Mouse (Mus musculus): ENCODE measurements around the gene Gm44502. TPM values are rescaled to one million over a fixed set of nuclear protein-coding genes. Genes with fewer than 3 reads are reported as not detected.

The Gm44502 gene
- polyA plus RNA-seq, 1 experiment from 2014 or later = 0.35 TPM

- 70% methylated on average over 7 of the region's 7 CpGs for WGBS
- no peak overlapping the region for H3K4me2 ChIP-seq (ENCODE audit: low read depth, low read length)
- no peaks in the 10 kb centered on the region for H3K4me1 ChIP-seq (ENCODE audit: control insufficient read depth, insufficient read depth, low read length)
- peaks cover 23% of the 10 kb centered on the region for H3K27me3 ChIP-seq (ENCODE audit: control insufficient read depth, insufficient read depth, low read length)
- H3K27ac ChIP-seq (ENCODE audit: low read length) = no peak overlapping the region
- H3K9me3 ChIP-seq (replicated peaks; ENCODE audit: control insufficient read depth, low read length) = no peaks in the 10 kb centered on the region
- H3K4me3 ChIP-seq (ENCODE audit: low read length) = no peak overlapping the region
- no peak overlapping the region for H3K9ac ChIP-seq (ENCODE audit: low read length)
- no peaks in the 10 kb centered on the region for H3K36me3 ChIP-seq (ENCODE audit: control insufficient read depth, insufficient read depth)
- no peak for ATAC-seq (replicated peaks; ENCODE audit: extremely low read depth, insufficient read depth, low FRiP score)
These were observed 30.3 kb upstream of the Gm44502 start for GRCm38 (mm10) chr15:89459821-89460220.

DNA sequence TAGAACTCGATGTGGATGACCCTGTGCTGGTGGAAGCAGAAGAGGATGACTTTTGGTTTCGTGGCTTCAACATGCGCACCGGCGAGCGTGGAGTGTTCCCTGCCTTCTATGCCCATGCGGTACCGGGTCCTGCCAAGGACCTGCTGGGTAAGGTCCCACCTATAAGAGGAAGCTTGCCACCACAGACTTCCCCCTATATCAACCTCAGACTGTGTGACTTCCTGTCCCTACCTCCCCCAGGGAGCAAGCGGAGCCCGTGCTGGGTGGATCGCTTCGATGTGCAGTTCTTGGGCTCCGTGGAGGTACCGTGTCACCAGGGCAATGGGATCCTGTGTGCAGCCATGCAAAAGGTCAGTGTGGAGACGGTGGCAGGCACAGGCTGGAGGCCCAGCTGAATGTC lies 29.4 kb upstream of the Gm44502 start:
- H3K27me3 ChIP-seq (ENCODE audit: control insufficient read depth, insufficient read depth, low read length) = peaks cover 31% of the 10 kb centered on the region

GRCm38 (mm10) chr15:89455642-89456041 lies 26.1 kb upstream of the Gm44502 start:
- Histone ChIP-seq H3K4me2 (ENCODE audit: low read depth, low read length) (no peak overlapping the region), H3K27me3 (ENCODE audit: control insufficient read depth, insufficient read depth, low read length) (peaks cover 43% of the 10 kb centered on the region), H3K9me3 (replicated peaks; ENCODE audit: control insufficient read depth, low read length) (no peaks in the 10 kb centered on the region), H3K27ac (ENCODE audit: low read length) (no peak overlapping the region), H3K9ac (ENCODE audit: low read length) (no peak overlapping the region), H3K4me1 (ENCODE audit: control insufficient read depth, insufficient read depth, low read length) (peaks cover 4% of the 10 kb centered on the region; the same call in 1 of the 2 replicates), H3K4me3 (ENCODE audit: low read length) (no peak overlapping the region), H3K36me3 (ENCODE audit: control insufficient read depth, insufficient read depth) (no peaks in the 10 kb centered on the region)
- ATAC-seq (replicated peaks; ENCODE audit: extremely low read depth, insufficient read depth, low FRiP score) = no peak
- 63% methylated on average over 6 of the region's 6 CpGs for WGBS

More for the DNA sequence above, 29.4 kb upstream of the Gm44502 start:
- H3K9ac ChIP-seq (ENCODE audit: low read length) = no peak overlapping the region
- ATAC-seq (replicated peaks; ENCODE audit: extremely low read depth, insufficient read depth, low FRiP score) = no peak
- WGBS = 82% methylated on average over 15 of the region's 15 CpGs
- H3K9me3 ChIP-seq (replicated peaks; ENCODE audit: control insufficient read depth, low read length) = no peaks in the 10 kb centered on the region
- no peaks in the 10 kb centered on the region for H3K36me3 ChIP-seq (ENCODE audit: control insufficient read depth, insufficient read depth)
- no peak overlapping the region for H3K4me2 ChIP-seq (ENCODE audit: low read depth, low read length)
- peaks cover 2% of the 10 kb centered on the region; the same call in 1 of the 2 replicates for H3K4me1 ChIP-seq (ENCODE audit: control insufficient read depth, insufficient read depth, low read length)
- H3K4me3 ChIP-seq (ENCODE audit: low read length) = no peak overlapping the region
- no peak overlapping the region for H3K27ac ChIP-seq (ENCODE audit: low read length)

DNA sequence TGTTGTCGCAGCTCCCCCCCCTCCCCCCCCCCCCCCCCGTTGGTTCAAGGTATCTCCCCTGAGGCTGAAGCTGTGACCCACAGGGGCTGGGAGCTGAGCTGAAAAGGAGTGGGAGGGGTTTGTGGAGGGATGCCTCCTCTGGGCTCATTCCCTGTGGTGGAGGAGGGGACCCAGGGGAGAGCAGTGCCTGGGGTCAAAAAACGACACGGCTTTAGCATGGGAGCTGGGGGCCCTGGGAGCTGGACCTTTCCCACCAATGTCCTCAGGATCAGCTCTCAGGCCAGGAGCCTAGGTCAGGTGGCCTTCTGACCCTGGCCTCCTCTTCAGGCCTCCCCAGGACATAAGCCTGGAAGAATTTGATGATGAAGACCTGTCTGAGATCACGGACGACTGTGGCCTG lies 25.4 kb upstream of the Gm44502 start:
- Histone ChIP-seq H3K4me2 (ENCODE audit: low read depth, low read length) (no peak overlapping the region), H3K9ac (ENCODE audit: low read length) (no peak overlapping the region), H3K4me3 (ENCODE audit: low read length) (no peak overlapping the region), H3K27ac (ENCODE audit: low read length) (no peak overlapping the region), H3K4me1 (ENCODE audit: control insufficient read depth, insufficient read depth, low read length) (peaks cover 4% of the 10 kb centered on the region; the same call in 1 of the 2 replicates), H3K27me3 (ENCODE audit: control insufficient read depth, insufficient read depth, low read length) (peaks cover 46% of the 10 kb centered on the region), H3K36me3 (ENCODE audit: control insufficient read depth, insufficient read depth) (no peaks in the 10 kb centered on the region), H3K9me3 (replicated peaks; ENCODE audit: control insufficient read depth, low read length) (no peaks in the 10 kb centered on the region)
- 22% methylated on average over 5 of the region's 6 CpGs for WGBS
- no peak for ATAC-seq (replicated peaks; ENCODE audit: extremely low read depth, insufficient read depth, low FRiP score)

- no peaks in the 10 kb centered on the region for H3K36me3 ChIP-seq (ENCODE audit: control insufficient read depth, insufficient read depth)
- peaks cover 4% of the 10 kb centered on the region; the same call in 1 of the 2 replicates for H3K4me1 ChIP-seq (ENCODE audit: control insufficient read depth, insufficient read depth, low read length)
- H3K9ac ChIP-seq (ENCODE audit: low read length) = no peak within 1 kb of the TSS
- H3K27me3 ChIP-seq (ENCODE audit: control insufficient read depth, insufficient read depth, low read length) = peaks cover 44% of the 10 kb centered on the region
- no peak for ATAC-seq (replicated peaks; ENCODE audit: extremely low read depth, insufficient read depth, low FRiP score)
- no peak within 1 kb of the TSS for H3K27ac ChIP-seq (ENCODE audit: low read length)
- peak within 1 kb of the TSS; percentile 71 for H3K4me2 ChIP-seq (ENCODE audit: low read depth, low read length)
- under 1% methylated on average over 53 of the region's 53 CpGs for WGBS
- no peaks in the 10 kb centered on the region for H3K9me3 ChIP-seq (replicated peaks; ENCODE audit: control insufficient read depth, low read length)
- peak within 1 kb of the TSS; percentile 50 for H3K4me3 ChIP-seq (ENCODE audit: low read length)
These were observed 24.5 kb upstream of the Gm44502 start, which contains the start of gene Mapk8ip2 for GRCm38 (mm10) chr15:89453865-89454478. TSS of gene Mapk8ip2 (plus strand) at chr15:89453913.

- Histone ChIP-seq H3K4me2 (ENCODE audit: low read depth, low read length) (peak overlapping the region; percentile 71), H3K4me3 (ENCODE audit: low read length) (peak overlapping the region; percentile 50), H3K27ac (ENCODE audit: low read length) (no peak overlapping the region), H3K9ac (ENCODE audit: low read length) (no peak overlapping the region), H3K36me3 (ENCODE audit: control insufficient read depth, insufficient read depth) (no peaks in the 10 kb centered on the region), H3K4me1 (ENCODE audit: control insufficient read depth, insufficient read depth, low read length) (peaks cover 4% of the 10 kb centered on the region; the same call in 1 of the 2 replicates), H3K9me3 (replicated peaks; ENCODE audit: control insufficient read depth, low read length) (no peaks in the 10 kb centered on the region), H3K27me3 (ENCODE audit: control insufficient read depth, insufficient read depth, low read length) (peaks cover 44% of the 10 kb centered on the region)
- ATAC-seq (replicated peaks; ENCODE audit: extremely low read depth, insufficient read depth, low FRiP score) = peak; percentile 69
- 5% methylated on average over 24 of the region's 24 CpGs for WGBS
These were observed 23.7 kb upstream of the Gm44502 start for GRCm38 (mm10) chr15:89452906-89453864.

DNA sequence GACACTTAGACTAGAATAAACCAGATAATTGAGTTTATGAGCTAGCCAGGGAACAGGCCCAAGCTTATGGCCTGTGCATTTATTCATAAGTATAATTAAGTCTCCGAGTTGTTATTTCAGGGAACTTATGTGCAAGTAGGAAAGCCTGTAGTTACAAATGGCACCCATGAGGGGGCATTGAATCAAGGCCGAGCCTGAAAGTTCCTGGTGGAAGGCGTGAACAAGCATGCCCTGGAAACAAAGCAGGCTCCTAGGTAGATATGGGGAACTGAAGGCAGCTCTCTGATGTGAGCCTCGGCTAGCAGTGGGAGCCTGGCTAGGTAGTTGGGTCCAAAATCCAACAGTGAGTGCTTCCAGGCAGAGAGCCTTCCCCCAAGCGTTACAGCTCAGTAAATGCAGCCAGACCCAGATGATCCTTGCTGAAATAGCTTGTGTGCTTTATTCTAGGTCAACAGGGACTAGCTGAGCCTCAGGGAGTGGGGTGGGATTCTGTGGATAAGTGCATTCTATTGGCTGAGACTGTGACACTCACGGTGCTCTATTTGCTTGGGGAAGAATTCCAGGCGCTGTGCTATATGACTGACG lies 13.1 kb upstream of the Gm44502 start:
- H3K27ac ChIP-seq (ENCODE audit: low read length) = no peak overlapping the region
- no peaks in the 10 kb centered on the region for H3K9me3 ChIP-seq (replicated peaks; ENCODE audit: control insufficient read depth, low read length)
- H3K9ac ChIP-seq (ENCODE audit: low read length) = no peak overlapping the region
- H3K4me1 ChIP-seq (ENCODE audit: control insufficient read depth, insufficient read depth, low read length) = no peaks in the 10 kb centered on the region
- ATAC-seq (replicated peaks; ENCODE audit: extremely low read depth, insufficient read depth, low FRiP score) = no peak
- H3K27me3 ChIP-seq (ENCODE audit: control insufficient read depth, insufficient read depth, low read length) = no peaks in the 10 kb centered on the region
- WGBS = 35% methylated on average over 8 of the region's 8 CpGs
- H3K36me3 ChIP-seq (ENCODE audit: control insufficient read depth, insufficient read depth) = no peaks in the 10 kb centered on the region
- no peak overlapping the region for H3K4me3 ChIP-seq (ENCODE audit: low read length)
- no peak overlapping the region for H3K4me2 ChIP-seq (ENCODE audit: low read depth, low read length)

DNA sequence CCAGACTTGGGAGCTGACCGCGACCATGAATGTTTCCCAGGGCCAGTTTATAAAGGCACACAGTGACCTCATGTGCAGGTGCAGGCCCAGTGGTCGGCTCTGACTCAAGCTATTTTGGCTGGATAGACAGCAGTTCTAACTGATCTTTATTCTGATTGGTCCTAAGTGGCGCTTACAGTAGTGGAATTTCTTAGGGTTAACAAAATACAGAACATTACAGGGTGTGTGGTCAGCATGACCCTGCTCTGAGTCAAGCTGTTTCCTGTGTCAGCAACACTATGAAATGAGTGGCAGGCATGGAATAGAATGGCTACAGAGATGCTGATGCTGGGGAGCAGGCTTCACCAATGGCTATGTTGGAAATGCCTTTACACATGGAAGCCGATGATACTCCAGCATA lies 6.4 kb upstream of the Gm44502 start:
- no peak overlapping the region for H3K4me3 ChIP-seq (ENCODE audit: low read length)
- no peaks in the 10 kb centered on the region for H3K4me1 ChIP-seq (ENCODE audit: control insufficient read depth, insufficient read depth, low read length)
- H3K27me3 ChIP-seq (ENCODE audit: control insufficient read depth, insufficient read depth, low read length) = no peaks in the 10 kb centered on the region
- H3K9ac ChIP-seq (ENCODE audit: low read length) = no peak overlapping the region
- no peaks in the 10 kb centered on the region for H3K36me3 ChIP-seq (ENCODE audit: control insufficient read depth, insufficient read depth)
- no peak overlapping the region for H3K4me2 ChIP-seq (ENCODE audit: low read depth, low read length)
- no peak for ATAC-seq (replicated peaks; ENCODE audit: extremely low read depth, insufficient read depth, low FRiP score)
- no peak overlapping the region for H3K27ac ChIP-seq (ENCODE audit: low read length)
- H3K9me3 ChIP-seq (replicated peaks; ENCODE audit: control insufficient read depth, low read length) = no peaks in the 10 kb centered on the region
- WGBS = 77% methylated on average over 5 of the region's 5 CpGs
